Mouse (Mus musculus) forebrain, embryonic 14.5 days (tissue): Measurements from ENCODE around the gene Lancl1. TPM values are rescaled to one million over a fixed set of nuclear protein-coding genes. Genes with fewer than 3 reads are reported as not detected.

Source experiments
- ATAC-seq: fragments of 200-750 bp; cut with Nextera tagmentation; 2 replicates; pipeline ENCODE4 v1.8.0; 2017; ENCODE audit warnings: mild to moderate bottlenecking, moderate library complexity
- DNase-seq: peaks from one replicate; pipeline ENCODE4 v3.0.0-alpha.2; 2015; ENCODE audit warnings: low spot score
- H3K27ac ChIP-seq: fragments of 300-500 bp; sonication (generic); 2 replicates; pipeline ENCODE4 v1.5.1; 2014; ENCODE audit warnings: low read depth, mild to moderate bottlenecking, control low read depth, low read length, moderate library complexity
- H3K27me3 ChIP-seq: fragments of 300-500 bp; sonication (generic); replicated peaks from 2 replicates; pipeline ENCODE4 v1.6.1; 2014; ENCODE audit warnings: low read length, control low read depth, mixed read lengths; ENCODE audit not compliant: control insufficient read depth, insufficient read depth
- H3K36me3 ChIP-seq: fragments of 300-500 bp; sonication (generic); 2 replicates; pipeline ENCODE4 v1.6.1; 2014; ENCODE audit warnings: low read length, control low read depth; ENCODE audit not compliant: control insufficient read depth, insufficient read depth
- H3K4me1 ChIP-seq: fragments of 300-500 bp; sonication (generic); 2 replicates; pipeline ENCODE4 v1.6.1; 2014; ENCODE audit warnings: antibody characterized with exemption, low read length, control low read depth; ENCODE audit not compliant: control insufficient read depth, insufficient read depth
- H3K4me2 ChIP-seq: fragments of 300-500 bp; sonication (generic); 2 replicates; pipeline ENCODE4 v1.6.1; 2014; ENCODE audit warnings: mild to moderate bottlenecking, control low read depth, low read length
- H3K4me3 ChIP-seq: fragments of 300-500 bp; sonication (generic); 2 replicates; pipeline ENCODE4 v1.5.1; 2014; ENCODE audit warnings: low read depth, low read length, control low read depth
- H3K9ac ChIP-seq: fragments of 300-500 bp; sonication (generic); 2 replicates; pipeline ENCODE4 v1.6.1; 2014; ENCODE audit warnings: mild to moderate bottlenecking, low read length, control low read depth, moderate library complexity
- H3K9me3 ChIP-seq: fragments of 300-500 bp; sonication (generic); replicated peaks from 2 replicates; pipeline ENCODE4 v1.6.1; 2016; ENCODE audit warnings: low read length, control low read depth, mixed read lengths; ENCODE audit not compliant: control insufficient read depth
- WGBS: fragments of 180-500 bp; shearing (Covaris S2); extraction: QIAGEN DNeasy Blood & Tissue Kit; methylation state at CpG from one replicate; pipeline ENCODE4 v1.1.7; 2014; 5-methylcytosine and 5-hydroxymethylcytosine counted together
- polyA plus RNA-seq: library from polyadenylated mRNA; unstranded; fragments of >200 nt; fragmentation: Nextera tagmentation; extraction: Ambion mirVana; gene quantifications from 2 replicates; pipeline ENCODE4 v1.2.1, GENCODE M21; 2014

Lancl1 gene
- polyA plus RNA-seq, 1 experiment from 2014 or later = 197 TPM

GRCm38 (mm10) chr1:67052721-67053120, 14.0 kb upstream of the Lancl1 start:
- Histone ChIP-seq H3K27ac (no peak overlapping the region), H3K4me3 (no peak overlapping the region), H3K9me3 (no peaks in the 10 kb centered on the region), H3K27me3 (no peaks in the 10 kb centered on the region), H3K9ac (no peak overlapping the region), H3K36me3 (no peaks in the 10 kb centered on the region), H3K4me1 (no peaks in the 10 kb centered on the region), H3K4me2 (no peak overlapping the region)
- ATAC-seq (no peak), DNase-seq (peak; percentile 44)
- 20% methylated on average over 4 of the region's 4 CpGs for WGBS

DNA sequence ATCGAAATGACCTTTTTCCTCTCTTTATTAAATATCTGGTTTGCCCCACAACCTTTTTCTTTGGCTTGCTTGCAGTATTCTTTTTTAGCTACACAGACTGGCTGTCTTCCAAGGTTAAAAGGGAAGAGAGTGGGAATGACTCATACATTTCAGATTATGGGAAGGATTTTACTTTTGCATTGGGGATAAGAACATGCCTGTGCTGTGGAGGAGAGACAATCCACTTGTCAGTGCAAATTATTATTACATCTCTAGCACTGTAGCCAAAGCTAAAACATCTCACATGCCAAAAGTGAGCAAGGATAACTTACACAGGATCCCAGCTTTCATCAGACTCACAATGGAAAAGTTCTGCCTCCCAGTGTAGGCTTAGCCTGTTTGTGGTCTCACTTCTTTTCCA, 10.9 kb upstream of the Lancl1 start:
- ATAC-seq (no peak), DNase-seq (no peak)
- Histone ChIP-seq H3K36me3 (no peaks in the 10 kb centered on the region), H3K4me2 (no peak overlapping the region), H3K9ac (no peak overlapping the region), H3K4me1 (no peaks in the 10 kb centered on the region), H3K9me3 (no peaks in the 10 kb centered on the region), H3K4me3 (no peak overlapping the region), H3K27me3 (no peaks in the 10 kb centered on the region), H3K27ac (no peak overlapping the region)
- WGBS = 83% methylated on average over 1 of the region's 1 CpGs

DNA sequence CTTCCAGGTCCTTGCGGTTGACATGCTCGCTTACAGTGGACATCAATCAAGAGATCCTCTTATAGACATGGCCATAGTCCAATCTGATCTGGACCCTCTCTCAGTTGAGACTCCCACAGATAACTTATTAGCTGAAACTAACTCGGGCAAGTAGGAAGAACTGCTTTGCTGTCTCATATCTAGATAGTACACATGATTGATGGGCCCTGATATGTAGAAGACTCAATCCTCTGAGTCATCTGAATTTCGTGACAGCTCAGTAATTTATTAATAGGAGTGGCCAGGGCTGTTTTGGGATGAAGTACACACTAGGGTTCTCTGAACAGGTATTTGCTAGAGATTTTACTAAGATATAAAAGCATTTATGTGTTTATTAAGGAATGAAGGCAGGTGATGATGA, 10.0 kb upstream of the Lancl1 start:
- WGBS = 84% methylated on average over 4 of the region's 4 CpGs

GRCm38 (mm10) chr1:67045100-67045499, 6.4 kb upstream of the Lancl1 start:
- DNase-seq (no peak), ATAC-seq (no peak)
- no peak overlapping the region for H3K27ac ChIP-seq
- H3K36me3 ChIP-seq = no peaks in the 10 kb centered on the region
- H3K9me3 ChIP-seq = no peaks in the 10 kb centered on the region
- H3K4me2 ChIP-seq = no peak overlapping the region
- H3K9ac ChIP-seq = no peak overlapping the region
- no peaks in the 10 kb centered on the region for H3K27me3 ChIP-seq
- no peak overlapping the region for H3K4me3 ChIP-seq
- no peaks in the 10 kb centered on the region for H3K4me1 ChIP-seq
- WGBS = 44% methylated on average over 1 of the region's 1 CpGs

More for the DNA sequence above, 10.0 kb upstream of the Lancl1 start:
- DNase-seq (no peak), ATAC-seq (no peak)
- Histone ChIP-seq H3K27ac (no peak overlapping the region), H3K9ac (no peak overlapping the region), H3K27me3 (no peaks in the 10 kb centered on the region), H3K4me2 (no peak overlapping the region), H3K9me3 (no peaks in the 10 kb centered on the region), H3K4me3 (no peak overlapping the region), H3K4me1 (no peaks in the 10 kb centered on the region), H3K36me3 (no peaks in the 10 kb centered on the region)

GRCm38 (mm10) chr1:67042583-67042982, 3.9 kb upstream of the Lancl1 start:
- Histone ChIP-seq H3K9me3 (no peaks in the 10 kb centered on the region), H3K4me1 (peaks cover 3% of the 10 kb centered on the region; the same call in 1 of the 2 replicates), H3K4me3 (no peak overlapping the region), H3K27ac (no peak overlapping the region), H3K27me3 (no peaks in the 10 kb centered on the region), H3K36me3 (no peaks in the 10 kb centered on the region), H3K4me2 (no peak overlapping the region), H3K9ac (no peak overlapping the region)
- WGBS = 89% methylated on average over 7 of the region's 7 CpGs
- DNase-seq = no peak
- ATAC-seq = no peak

DNA sequence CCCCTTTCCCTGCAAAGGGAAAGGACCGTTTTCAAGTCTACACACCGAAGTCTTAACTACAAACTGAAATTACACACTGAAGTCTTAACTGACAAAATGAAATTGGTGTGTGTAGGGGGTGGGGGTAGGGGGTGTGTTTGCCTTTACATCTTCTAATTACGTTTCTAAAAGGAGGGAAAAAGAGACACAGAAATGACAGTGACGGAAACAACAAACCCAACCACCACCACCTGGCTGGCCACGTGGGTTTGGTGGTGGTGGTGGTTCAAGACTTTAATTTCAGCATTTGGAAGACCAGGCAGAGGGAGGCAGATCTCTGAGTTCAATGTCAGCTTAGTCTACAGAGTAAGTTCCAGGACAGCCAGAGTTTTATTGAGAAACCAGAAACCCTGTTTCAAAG, 411 bp upstream of the Lancl1 start:
- Histone ChIP-seq H3K36me3 (peaks cover 19% of the 10 kb centered on the region), H3K9me3 (no peaks in the 10 kb centered on the region), H3K4me2 (peak overlapping the region; percentile 62), H3K27ac (no peak overlapping the region), H3K9ac (peak overlapping the region; percentile 86), H3K4me3 (peak overlapping the region; percentile 56), H3K4me1 (peaks cover 3% of the 10 kb centered on the region; the same call in 1 of the 2 replicates), H3K27me3 (no peaks in the 10 kb centered on the region)
- WGBS = under 1% methylated on average over 5 of the region's 5 CpGs
- DNase-seq (no peak), ATAC-seq (peak; percentile 19; the same call in 1 of the 2 replicates)

- Histone ChIP-seq H3K4me1 (peaks cover 3% of the 10 kb centered on the region; the same call in 1 of the 2 replicates), H3K36me3 (peaks cover 38% of the 10 kb centered on the region), H3K27ac (no peak overlapping the region), H3K9me3 (no peaks in the 10 kb centered on the region), H3K4me3 (no peak overlapping the region), H3K27me3 (no peaks in the 10 kb centered on the region), H3K4me2 (no peak overlapping the region), H3K9ac (no peak overlapping the region)
- no peak for ATAC-seq
- DNase-seq = no peak
Observed at GRCm38 (mm10) chr1:67037198-67037597, 1.5 kb downstream of the Lancl1 start.

- H3K4me2 ChIP-seq = no peak overlapping the region
- H3K4me1 ChIP-seq = peaks cover 3% of the 10 kb centered on the region; the same call in 1 of the 2 replicates
- no peak for DNase-seq
- WGBS = 88% methylated on average over 7 of the region's 7 CpGs
- H3K27ac ChIP-seq = no peak overlapping the region
- H3K9me3 ChIP-seq = no peaks in the 10 kb centered on the region
- ATAC-seq = no peak
- no peaks in the 10 kb centered on the region for H3K27me3 ChIP-seq
- H3K36me3 ChIP-seq = peaks cover 71% of the 10 kb centered on the region
- no peak overlapping the region for H3K4me3 ChIP-seq
- H3K9ac ChIP-seq = no peak overlapping the region
Observed at GRCm38 (mm10) chr1:67033278-67033677, 5.4 kb downstream of the Lancl1 start.

DNA sequence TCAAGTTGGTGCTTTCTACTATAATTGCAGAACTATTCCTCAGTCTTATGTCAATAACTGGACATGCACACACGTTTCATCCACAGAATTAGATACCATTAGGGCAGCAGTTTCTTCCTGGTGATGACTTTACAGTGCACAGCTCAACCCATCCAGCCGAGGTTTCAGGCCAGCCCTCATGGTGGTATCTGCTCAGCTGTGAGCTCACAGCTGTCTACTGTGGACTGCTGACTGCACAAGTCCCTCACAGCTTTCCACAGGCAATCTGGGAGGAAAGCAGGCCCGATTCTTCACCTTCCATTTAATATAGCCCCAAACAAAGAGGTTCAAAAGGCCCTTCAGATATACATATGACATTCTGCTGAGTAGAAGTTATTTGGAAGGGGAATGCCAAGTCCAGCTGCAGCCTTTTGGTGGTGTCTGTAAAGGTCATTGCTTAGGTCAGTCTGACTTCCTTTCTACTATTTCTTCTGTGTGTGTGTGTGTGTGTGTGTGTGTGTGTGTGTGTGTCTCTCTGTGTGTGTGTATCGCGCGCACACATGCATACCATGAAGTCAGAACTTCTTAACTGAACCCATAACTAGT, 11.7 kb downstream of the Lancl1 start:
- no peak for ATAC-seq
- Histone ChIP-seq H3K4me1 (no peaks in the 10 kb centered on the region; the same call in 1 of the 2 replicates), H3K27ac (no peak overlapping the region), H3K4me3 (no peak overlapping the region), H3K4me2 (no peak overlapping the region), H3K36me3 (peaks cover 66% of the 10 kb centered on the region), H3K9ac (no peak overlapping the region), H3K27me3 (no peaks in the 10 kb centered on the region), H3K9me3 (no peaks in the 10 kb centered on the region)
- WGBS = 89% methylated on average over 6 of the region's 6 CpGs
- DNase-seq = no peak
